ENCODE assay signal across 15 mouse cellular contexts in genomic region chr6:88914799-88915198, GRCm38 (mm10). TPM values are rescaled to one million over a fixed set of nuclear protein-coding genes. Genes with fewer than 3 reads are reported as not detected.
A peak's percentile ranks its signal among the peaks of the same experiment; 100 is the strongest.
DNase-seq lines count a peak whose midpoint lies in the region; ATAC-seq and TF ChIP-seq lines count a peak whose summit lies in the region.
"Had no signal": no experiment of that assay in that cellular context is flagged by ENCODE, and none has a peak within 500 bp of the region (broad histone marks: within the 10 kb centered on the region; RNA-seq: fewer than 3 reads in every experiment).

No protein-coding gene starts in this region.

- no peaks in the 10 kb centered on the region; the same call in 1 of the 2 replicates for H3K4me1 ChIP-seq in bone marrow, adult 2 months (ENCODE audit: control insufficient read depth, insufficient read depth, low read length)
- H3K4me1 ChIP-seq in heart, embryonic 11.5 days (ENCODE audit: control insufficient read depth, insufficient read depth, low read length), result peaks cover 7% of the 10 kb centered on the region
- peaks cover 53% of the 10 kb centered on the region for H3K4me1 ChIP-seq in liver, embryonic 12.5 days
- H3K4me1 ChIP-seq in forebrain, embryonic 15.5 days, result no peaks in the 10 kb centered on the region
- H3K4me1 ChIP-seq: embryonic facial prominence, embryonic 12.5 days; intestine, embryonic 15.5 days had no signal

- H3K9ac ChIP-seq in heart, embryonic 11.5 days (ENCODE audit: low read depth, low read length), result no peak overlapping the region; the same call in 1 of the 2 replicates
- peak overlapping the region; percentile 40; the same call in 1 of the 2 replicates for H3K9ac ChIP-seq in liver, embryonic 12.5 days
- H3K9ac ChIP-seq in forebrain, embryonic 15.5 days (replicated peaks), result no peak overlapping the region
- H3K9ac ChIP-seq: embryonic facial prominence, embryonic 12.5 days; hindbrain, embryonic 14.5 days; intestine, embryonic 15.5 days; limb, embryonic 13.5 days had no signal

- H3K9me3 ChIP-seq in heart, embryonic 11.5 days (replicated peaks; ENCODE audit: control insufficient read depth, low read length), result no peaks in the 10 kb centered on the region
- no peaks in the 10 kb centered on the region for H3K9me3 ChIP-seq in liver, embryonic 12.5 days (replicated peaks)
- H3K9me3 ChIP-seq in forebrain, embryonic 15.5 days, result no peaks in the 10 kb centered on the region
- H3K9me3 ChIP-seq: embryonic facial prominence, embryonic 12.5 days; intestine, embryonic 15.5 days; limb, embryonic 13.5 days had no signal

- no peak for ATAC-seq in heart, embryonic 11.5 days (replicated peaks; ENCODE audit: insufficient number of reproducible peaks, low FRiP score, low TSS enrichment)
- no peak for ATAC-seq in liver, embryonic 12.5 days
- no peak for ATAC-seq in forebrain, embryonic 15.5 days (replicated peaks)
- ATAC-seq: midbrain, embryonic 16.5 days had no signal

- 83% methylated on average over 5 of the region's 5 CpGs for WGBS in bone marrow, adult 2 months
- 52% methylated on average over 5 of the region's 5 CpGs for WGBS in heart, embryonic 11.5 days (ENCODE audit: insufficient replicate concordance)
- 69% methylated on average over 5 of the region's 5 CpGs for WGBS in liver, embryonic 12.5 days (ENCODE audit: insufficient replicate concordance)
- WGBS in forebrain, embryonic 15.5 days, result 73% methylated on average over 5 of the region's 5 CpGs

- peak overlapping the region; percentile 72 for H3K27ac ChIP-seq in bone marrow, adult 2 months (ENCODE audit: control insufficient read depth, insufficient read depth, low read depth, low read length, poor library complexity)
- H3K27ac ChIP-seq in heart, embryonic 11.5 days (ENCODE audit: low read depth, low read length), result peak overlapping the region; percentile 84
- H3K27ac ChIP-seq in liver, embryonic 12.5 days, result peak overlapping the region; percentile 98
- no peak overlapping the region for H3K27ac ChIP-seq in forebrain, embryonic 15.5 days (replicated peaks)
- H3K27ac ChIP-seq: embryonic facial prominence, embryonic 12.5 days; hindbrain, embryonic 14.5 days; intestine, embryonic 15.5 days; layer of hippocampus, adult 2 months; limb, embryonic 13.5 days had no signal

- TF ChIP-seq CTCF in bone marrow, adult 2 months (IDR thresholded peaks at IDR 0.05; ENCODE audit: control insufficient read depth, insufficient read depth, low read length), result no peak

- H3K27me3 ChIP-seq in heart, embryonic 11.5 days (ENCODE audit: control insufficient read depth, insufficient read depth, low read length), result no peaks in the 10 kb centered on the region
- H3K27me3 ChIP-seq in liver, embryonic 12.5 days (replicated peaks), result peaks cover 20% of the 10 kb centered on the region
- H3K27me3 ChIP-seq in forebrain, embryonic 15.5 days, result no peaks in the 10 kb centered on the region
- H3K27me3 ChIP-seq: embryonic facial prominence, embryonic 12.5 days; intestine, embryonic 15.5 days; limb, embryonic 13.5 days had no signal

- peaks cover 10% of the 10 kb centered on the region for H3K36me3 ChIP-seq in heart, embryonic 11.5 days (ENCODE audit: control insufficient read depth, insufficient read depth, low read length)
- peaks cover 36% of the 10 kb centered on the region for H3K36me3 ChIP-seq in liver, embryonic 12.5 days
- peaks cover 1% of the 10 kb centered on the region; the same call in 1 of the 2 replicates for H3K36me3 ChIP-seq in forebrain, embryonic 15.5 days

- no peak overlapping the region for H3K4me3 ChIP-seq in bone marrow, adult 2 months (replicated peaks; ENCODE audit: control insufficient read depth, low read depth, low read length)
- H3K4me3 ChIP-seq in heart, embryonic 11.5 days (ENCODE audit: low read depth, low read length), result no peak overlapping the region
- H3K4me3 ChIP-seq in liver, embryonic 12.5 days, result 0 out of 2 replicates have a peak overlapping the region, but pooled peaks have one; percentile 8
- H3K4me3 ChIP-seq in forebrain, embryonic 15.5 days, result no peak overlapping the region
- H3K4me3 ChIP-seq: embryonic facial prominence, embryonic 12.5 days; intestine, embryonic 15.5 days; layer of hippocampus, adult 2 months; limb, embryonic 13.5 days had no signal

- TF ChIP-seq POLR2A in bone marrow, adult 2 months (IDR thresholded peaks at IDR 0.05; ENCODE audit: borderline replicate concordance, control insufficient read depth, low read depth, low read length), result no peak

- peak; percentile 94 for DNase-seq in heart, adult 11 months
- no peak for DNase-seq in heart, adult 8-10 months (ENCODE audit: low spot score)
- DNase-seq in left cerebral cortex, adult 8-10 months (ENCODE audit: low spot score in 2 of 2), result no peak
- no peak for DNase-seq in kidney, adult 18-20 months
- DNase-seq: kidney, postnatal 10 days had no signal

- H3K4me2 ChIP-seq in heart, embryonic 11.5 days, result no peak overlapping the region
- peak overlapping the region; percentile 48 for H3K4me2 ChIP-seq in liver, embryonic 12.5 days
- no peak overlapping the region for H3K4me2 ChIP-seq in forebrain, embryonic 15.5 days (replicated peaks)
- H3K4me2 ChIP-seq: embryonic facial prominence, embryonic 12.5 days; hindbrain, embryonic 14.5 days; intestine, embryonic 15.5 days; limb, embryonic 13.5 days had no signal

RNA-seq across cellular contexts. Expression of gene Tpra1, which starts 12.7 kb away (rescaled TPM):
- total RNA-seq in heart, adult 8-10 months (2022), result 10 to 100 TPM; 29.0 to 36.3 (median 32.2) TPM
- polyA plus RNA-seq in bone marrow, adult 2 months (2011; ENCODE audit: insufficient read depth, insufficient read length, low replicate concordance, missing spikeins), result 45.8 and 74.0 TPM in 2 replicates
- polyA plus RNA-seq in heart, embryonic 11.5 days (2014; fragmentation: Nextera tagmentation; extraction: Ambion mirVana), result 40.1 and 41.8 TPM in 2 replicates
- polyA plus RNA-seq in liver, embryonic 12.5 days (2016; fragmentation: Nextera tagmentation; extraction: Ambion mirVana), result 52.7 and 53.9 TPM in 2 replicates
- total RNA-seq in left cerebral cortex, adult 8-10 months (2022), result 10 to 100 TPM; 43.9 to 53.4 (median 47.6) TPM
- polyA plus RNA-seq in forebrain, embryonic 15.5 days (2015; fragmentation: Nextera tagmentation; extraction: Ambion mirVana), result 61.5 and 64.1 TPM in 2 replicates

RNA-seq across cellular contexts. Expression of gene Mcm2, which starts 16.2 kb away (rescaled TPM):
- 1 to 10 TPM; 4.7 to 6.7 (median 5.6) TPM for total RNA-seq in heart, adult 8-10 months (2022)
- 78.2 and 120 TPM in 2 replicates for polyA plus RNA-seq in bone marrow, adult 2 months (2011; ENCODE audit: insufficient read depth, insufficient read length, low replicate concordance, missing spikeins)
- polyA plus RNA-seq in heart, embryonic 11.5 days (2014; fragmentation: Nextera tagmentation; extraction: Ambion mirVana), result 119 and 138 TPM in 2 replicates
- polyA plus RNA-seq in liver, embryonic 12.5 days (2016; fragmentation: Nextera tagmentation; extraction: Ambion mirVana), result 240 and 243 TPM in 2 replicates
- 1 to 10 TPM; 4.0 to 9.0 (median 4.6) TPM for total RNA-seq in left cerebral cortex, adult 8-10 months (2022)
- polyA plus RNA-seq in forebrain, embryonic 15.5 days (2015; fragmentation: Nextera tagmentation; extraction: Ambion mirVana), result 70.0 and 75.2 TPM in 2 replicates

RNA-seq across cellular contexts. Expression of gene Podxl2, which starts 40.0 kb away (rescaled TPM):
- 10 to 100 TPM; 13.7 to 14.8 (median 14.2) TPM for total RNA-seq in heart, adult 8-10 months (2022)
- polyA plus RNA-seq in bone marrow, adult 2 months (2011; ENCODE audit: insufficient read depth, insufficient read length, low replicate concordance, missing spikeins), result 2.5 and 2.6 TPM in 2 replicates
- 26.4 and 27.2 TPM in 2 replicates for polyA plus RNA-seq in heart, embryonic 11.5 days (2014; fragmentation: Nextera tagmentation; extraction: Ambion mirVana)
- 4.6 and 5.0 TPM in 2 replicates for polyA plus RNA-seq in liver, embryonic 12.5 days (2016; fragmentation: Nextera tagmentation; extraction: Ambion mirVana)
- total RNA-seq in left cerebral cortex, adult 8-10 months (2022), result 100 to 1,000 TPM; 190 to 207 (median 195) TPM
- 590 and 608 TPM in 2 replicates for polyA plus RNA-seq in forebrain, embryonic 15.5 days (2015; fragmentation: Nextera tagmentation; extraction: Ambion mirVana)

Comparison
In these comparisons a context has a peak if more than half of its experiments do, and no peak if none do; other contexts are left out.
1. RNA of gene Podxl2, which starts 40.0 kb away (polyA plus RNA-seq): 590 to 608 TPM in forebrain, embryonic 15.5 days; 26.4 to 27.2 TPM in heart, embryonic 11.5 days, 4.6 to 5.0 TPM in liver, embryonic 12.5 days and 2.5 to 2.6 TPM in bone marrow, adult 2 months; every median in the first group is over 10 times any median in the second.